Mouse (Mus musculus) A20 (cell line): ENCODE data around the gene Ramp2.

Source experiments
- DNase-seq: peaks from one replicate; pipeline ENCODE4 v3.0.0-alpha.2; 2011; ENCODE audit warnings: low read depth, low spot score

Ramp2 gene

GRCm38 (mm10) chr11:101245855-101246701, at the start of gene Ramp2:
TSS of gene Ramp2 (plus strand) at chr11:101246028.
- no peak for DNase-seq

- no peak for DNase-seq
These were observed 49.7 kb upstream of the Ramp2 start for GRCm38 (mm10) chr11:101196175-101196574.

- DNase-seq, result no peak
These were observed 46.3 kb upstream of the Ramp2 start for GRCm38 (mm10) chr11:101199555-101199954.

- peak; percentile 81 for DNase-seq
These were observed 44.8 kb upstream of the Ramp2 start for GRCm38 (mm10) chr11:101200986-101201385.

GRCm38 (mm10) chr11:101211970-101212369, 33.9 kb upstream of the Ramp2 start:
- DNase-seq, result peak; percentile 77

GRCm38 (mm10) chr11:101216936-101217335, 28.9 kb upstream of the Ramp2 start:
- no peak for DNase-seq

- DNase-seq, result no peak
These were observed 27.3 kb upstream of the Ramp2 start for GRCm38 (mm10) chr11:101218436-101219055.

GRCm38 (mm10) chr11:101220853-101221252, 25.0 kb upstream of the Ramp2 start:
- no peak for DNase-seq

- peak; percentile 67 for DNase-seq
These were observed 24.4 kb upstream of the Ramp2 start for GRCm38 (mm10) chr11:101221306-101221986.

GRCm38 (mm10) chr11:101224337-101224736, 21.5 kb upstream of the Ramp2 start:
- DNase-seq, result no peak

GRCm38 (mm10) chr11:101225331-101226064, 20.3 kb upstream of the Ramp2 start:
- no peak for DNase-seq

- DNase-seq, result peak; percentile 95
These were observed 19.6 kb upstream of the Ramp2 start, which contains the start of gene Ezh1 for GRCm38 (mm10) chr11:101226065-101226701. TSS of gene Ezh1 (minus strand) at chr11:101226463.

- no peak for DNase-seq
These were observed 16.4 kb upstream of the Ramp2 start for GRCm38 (mm10) chr11:101229361-101229900.

GRCm38 (mm10) chr11:101230061-101230511, 15.7 kb upstream of the Ramp2 start:
- DNase-seq, result no peak

- DNase-seq, result no peak
These were observed 15.3 kb upstream of the Ramp2 start for GRCm38 (mm10) chr11:101230526-101230925.

GRCm38 (mm10) chr11:101230991-101231871, 14.6 kb upstream of the Ramp2 start:
- DNase-seq, result peak; percentile 19

- no peak for DNase-seq
These were observed 13.6 kb upstream of the Ramp2 start for GRCm38 (mm10) chr11:101232010-101232839.

- DNase-seq, result no peak
These were observed 12.6 kb upstream of the Ramp2 start for GRCm38 (mm10) chr11:101233240-101233639.

- no peak for DNase-seq
These were observed 11.7 kb upstream of the Ramp2 start for GRCm38 (mm10) chr11:101234124-101234523.
